Mouse (Mus musculus): ENCODE results near the gene Amz1. TPM values are rescaled to one million over a fixed set of nuclear protein-coding genes. Genes with fewer than 3 reads are reported as not detected.

The Amz1 gene
- total RNA-seq (2012; rRNA removed), result 5.3 and 5.6 TPM in 2 replicates

DNA sequence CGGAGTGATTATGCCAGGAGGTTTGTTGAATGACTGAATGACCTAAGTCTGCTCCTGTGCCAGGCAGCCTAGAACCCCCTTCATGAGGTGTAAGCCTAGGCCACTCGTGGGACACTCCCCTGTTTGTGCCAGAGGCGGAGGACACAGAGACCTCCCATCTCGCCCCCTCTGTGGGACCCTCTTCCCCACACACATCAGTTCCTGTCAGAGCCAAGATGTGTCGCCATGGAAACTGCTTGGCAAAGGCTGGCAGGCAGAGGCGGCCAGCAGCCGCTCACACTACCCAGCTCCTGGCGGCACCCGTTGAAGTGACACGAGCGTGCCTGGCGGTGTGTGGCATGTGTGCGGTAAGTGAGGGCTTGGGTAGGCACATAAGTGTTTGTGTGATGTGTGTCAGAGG is at the start of gene Amz1:
Amz1 (plus strand) TSS at position 306 of the 400 bp plus-strand sequence.
- no peak within 1 kb of the TSS for H3K27ac ChIP-seq (ENCODE audit: insufficient read depth, low read depth, low read length, poor library complexity, severe bottlenecking)
- TF ChIP-seq ZC3H11A (IDR thresholded peaks at IDR 0.05; ENCODE audit: borderline replicate concordance, low read depth, low read length) (no peak), ZNF384 (IDR thresholded peaks at IDR 0.05; ENCODE audit: low read depth, low read length) (no peak), MAFK (IDR thresholded peaks at IDR 0.05; ENCODE audit: insufficient read depth, low read depth, low read length) (no peak), CHD2 (IDR thresholded peaks at IDR 0.05; ENCODE audit: low read depth, low read length) (no peak), HCFC1 (IDR thresholded peaks at IDR 0.05; ENCODE audit: borderline replicate concordance, insufficient read depth, low read length) (no peak)
- H3K9ac ChIP-seq (ENCODE audit: insufficient read depth, low read depth, low read length, poor library complexity, severe bottlenecking), result no peak within 1 kb of the TSS
- H3K36me3 ChIP-seq (ENCODE audit: control insufficient read depth, insufficient read depth, low read length, poor library complexity, severe bottlenecking), result no peaks in the 10 kb centered on the region
- no peaks in the 10 kb centered on the region for H3K4me1 ChIP-seq (ENCODE audit: control insufficient read depth in 2 of 2, insufficient read depth in 2 of 2, low read length in 2 of 2, poor library complexity in 1 of 2)
- no peaks in the 10 kb centered on the region for H3K9me3 ChIP-seq (ENCODE audit: control insufficient read depth, insufficient read depth, low read depth, low read length)
- no peak for DNase-seq (ENCODE audit: low read depth, low spot score)
- in situ Hi-C loops (cut with MboI; ENCODE audit: low sequenced_read_pairs in 2 of 2, unreplicated experiment in 2 of 2), result no loop called here
- no peak within 1 kb of the TSS for H3K4me3 ChIP-seq (ENCODE audit: insufficient read depth in 1 of 2, low read depth in 1 of 2, low read length in 2 of 2, poor library complexity in 1 of 2, severe bottlenecking in 1 of 2)

DNA sequence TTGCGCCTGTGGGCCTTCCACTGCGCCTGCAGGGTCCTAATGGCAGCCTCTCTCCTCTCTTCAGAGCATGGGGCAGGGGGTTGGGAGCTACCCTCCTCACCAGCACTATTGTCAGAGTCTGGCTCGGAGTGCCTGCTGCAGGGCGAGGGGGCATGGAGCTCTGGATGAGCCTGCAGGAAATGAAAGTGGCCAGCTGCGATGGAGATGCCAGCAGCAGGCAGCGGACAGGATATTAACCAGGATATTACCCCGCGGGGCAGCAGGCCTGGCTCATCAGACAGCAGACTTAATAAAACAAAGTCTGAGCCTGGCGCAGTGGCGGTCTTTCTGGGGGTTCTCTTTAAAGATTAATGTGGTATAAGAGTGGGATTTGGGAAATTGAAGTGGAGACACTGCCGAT is 48.8 kb upstream of the Amz1 start:
- peaks cover 0 to 2% of the 10 kb centered on the region in 2 experiments; a peak in 1 of 4 replicates for H3K4me1 ChIP-seq (ENCODE audit: control insufficient read depth in 2 of 2, insufficient read depth in 2 of 2, low read length in 2 of 2, poor library complexity in 1 of 2)
- H3K36me3 ChIP-seq (ENCODE audit: control insufficient read depth, insufficient read depth, low read length, poor library complexity, severe bottlenecking), result peaks cover 4% of the 10 kb centered on the region; the same call in 1 of the 2 replicates
- no peak overlapping the region; the same call in 1 of the 2 replicates for H3K27ac ChIP-seq (ENCODE audit: insufficient read depth, low read depth, low read length, poor library complexity, severe bottlenecking)
- no peak for TF ChIP-seq ZC3H11A (IDR thresholded peaks at IDR 0.05; ENCODE audit: borderline replicate concordance, low read depth, low read length)
- TF ChIP-seq MAFK (IDR thresholded peaks at IDR 0.05; ENCODE audit: insufficient read depth, low read depth, low read length), result no peak
- no peak for TF ChIP-seq ZNF384 (IDR thresholded peaks at IDR 0.05; ENCODE audit: low read depth, low read length)
- TF ChIP-seq HCFC1 (IDR thresholded peaks at IDR 0.05; ENCODE audit: borderline replicate concordance, insufficient read depth, low read length), result no peak
- no peak for TF ChIP-seq CHD2 (IDR thresholded peaks at IDR 0.05; ENCODE audit: low read depth, low read length)
- H3K9ac ChIP-seq (ENCODE audit: insufficient read depth, low read depth, low read length, poor library complexity, severe bottlenecking), result no peak overlapping the region
- in situ Hi-C loops (cut with MboI; ENCODE audit: low sequenced_read_pairs in 2 of 2, unreplicated experiment in 2 of 2), result no loop called here
- no peak overlapping the region for H3K4me3 ChIP-seq (ENCODE audit: insufficient read depth in 1 of 2, low read depth in 1 of 2, low read length in 2 of 2, poor library complexity in 1 of 2, severe bottlenecking in 1 of 2)
- no peak for DNase-seq (ENCODE audit: low read depth, low spot score)
- no peaks in the 10 kb centered on the region for H3K9me3 ChIP-seq (ENCODE audit: control insufficient read depth, insufficient read depth, low read depth, low read length)

DNA sequence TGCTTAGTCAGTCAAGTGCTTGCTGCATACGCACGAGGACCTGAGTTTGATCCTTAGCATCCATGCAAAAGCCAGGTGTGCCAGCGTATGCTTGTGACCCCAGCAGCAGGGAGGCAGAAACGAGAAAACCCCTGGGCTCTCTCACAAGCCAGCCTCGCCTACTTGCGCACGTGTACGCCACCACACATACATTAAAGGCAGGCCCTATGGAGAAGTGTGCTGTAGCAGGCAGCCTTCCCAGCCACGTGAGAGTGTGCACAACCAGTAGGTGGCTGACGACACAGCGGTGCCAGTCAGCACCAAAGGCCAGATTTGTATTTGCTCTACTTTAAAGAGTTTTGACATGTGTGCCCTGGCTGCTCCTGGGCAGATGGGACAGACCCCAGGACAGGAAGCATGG is 48.3 kb upstream of the Amz1 start:
- H3K4me1 ChIP-seq (ENCODE audit: control insufficient read depth in 2 of 2, insufficient read depth in 2 of 2, low read length in 2 of 2, poor library complexity in 1 of 2), result peaks cover 0 to 2% of the 10 kb centered on the region in 2 experiments; a peak in 1 of 4 replicates
- no peak for TF ChIP-seq ZNF384 (IDR thresholded peaks at IDR 0.05; ENCODE audit: low read depth, low read length)
- no peak for TF ChIP-seq ZC3H11A (IDR thresholded peaks at IDR 0.05; ENCODE audit: borderline replicate concordance, low read depth, low read length)
- TF ChIP-seq MAFK (IDR thresholded peaks at IDR 0.05; ENCODE audit: insufficient read depth, low read depth, low read length), result no peak
- no peak for TF ChIP-seq CHD2 (IDR thresholded peaks at IDR 0.05; ENCODE audit: low read depth, low read length)
- no peak for TF ChIP-seq HCFC1 (IDR thresholded peaks at IDR 0.05; ENCODE audit: borderline replicate concordance, insufficient read depth, low read length)
- H3K4me3 ChIP-seq (ENCODE audit: insufficient read depth in 1 of 2, low read depth in 1 of 2, low read length in 2 of 2, poor library complexity in 1 of 2, severe bottlenecking in 1 of 2), result no peak overlapping the region
- H3K9ac ChIP-seq (ENCODE audit: insufficient read depth, low read depth, low read length, poor library complexity, severe bottlenecking), result no peak overlapping the region
- no peak for DNase-seq (ENCODE audit: low read depth, low spot score)
- H3K36me3 ChIP-seq (ENCODE audit: control insufficient read depth, insufficient read depth, low read length, poor library complexity, severe bottlenecking), result no peaks in the 10 kb centered on the region; the same call in 1 of the 2 replicates
- in situ Hi-C loops (cut with MboI; ENCODE audit: low sequenced_read_pairs in 2 of 2, unreplicated experiment in 2 of 2), result no loop called here
- H3K9me3 ChIP-seq (ENCODE audit: control insufficient read depth, insufficient read depth, low read depth, low read length), result no peaks in the 10 kb centered on the region
- no peak overlapping the region for H3K27ac ChIP-seq (ENCODE audit: insufficient read depth, low read depth, low read length, poor library complexity, severe bottlenecking)

DNA sequence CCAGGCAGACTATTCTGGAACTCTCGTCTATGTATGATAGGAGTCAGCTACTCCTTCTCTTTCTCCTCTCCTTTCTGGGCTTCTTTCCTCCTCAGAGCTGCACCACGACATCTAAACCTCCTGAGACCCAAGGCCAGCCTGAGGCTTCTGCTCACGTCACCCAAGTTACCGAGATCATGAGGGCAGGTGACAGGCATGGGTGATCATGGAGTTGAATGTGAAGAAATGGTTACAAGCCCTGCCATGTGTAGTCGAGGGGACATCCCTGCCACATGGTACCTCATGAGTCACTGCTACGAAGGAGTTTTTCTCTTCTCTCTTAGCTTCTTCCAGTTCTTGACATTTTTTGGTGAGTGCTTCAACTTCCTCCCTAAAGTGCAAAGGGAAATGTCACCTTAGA is 46.8 kb upstream of the Amz1 start:
- Histone ChIP-seq H3K27ac (ENCODE audit: insufficient read depth, low read depth, low read length, poor library complexity, severe bottlenecking) (no peak overlapping the region), H3K4me1 (ENCODE audit: control insufficient read depth in 2 of 2, insufficient read depth in 2 of 2, low read length in 2 of 2, poor library complexity in 1 of 2) (peaks cover 0 to 4% of the 10 kb centered on the region in 2 experiments; a peak in 1 of 4 replicates), H3K4me3 (ENCODE audit: insufficient read depth in 1 of 2, low read depth in 1 of 2, low read length in 2 of 2, poor library complexity in 1 of 2, severe bottlenecking in 1 of 2) (no peak overlapping the region), H3K9me3 (ENCODE audit: control insufficient read depth, insufficient read depth, low read depth, low read length) (no peaks in the 10 kb centered on the region), H3K36me3 (ENCODE audit: control insufficient read depth, insufficient read depth, low read length, poor library complexity, severe bottlenecking) (no peaks in the 10 kb centered on the region; the same call in 1 of the 2 replicates), H3K9ac (ENCODE audit: insufficient read depth, low read depth, low read length, poor library complexity, severe bottlenecking) (no peak overlapping the region)
- TF ChIP-seq MAFK (IDR thresholded peaks at IDR 0.05; ENCODE audit: insufficient read depth, low read depth, low read length), result no peak
- no peak for TF ChIP-seq CHD2 (IDR thresholded peaks at IDR 0.05; ENCODE audit: low read depth, low read length)
- no peak for TF ChIP-seq ZC3H11A (IDR thresholded peaks at IDR 0.05; ENCODE audit: borderline replicate concordance, low read depth, low read length)
- no peak for TF ChIP-seq HCFC1 (IDR thresholded peaks at IDR 0.05; ENCODE audit: borderline replicate concordance, insufficient read depth, low read length)
- TF ChIP-seq ZNF384 (IDR thresholded peaks at IDR 0.05; ENCODE audit: low read depth, low read length), result no peak
- in situ Hi-C loops (cut with MboI; ENCODE audit: low sequenced_read_pairs in 2 of 2, unreplicated experiment in 2 of 2), result no loop called here
- no peak for DNase-seq (ENCODE audit: low read depth, low spot score)

Data from ES-E14 (cell line).